Mouse (Mus musculus) liver, postnatal 0 days (tissue): Measurements from ENCODE around the gene Gtf3c5.

Source experiments
- CTCF ChIP-seq: sonication (generic); IDR thresholded peaks from 2 replicates; pipeline ENCODE4 v1.5.1; 2016; ENCODE audit warnings: antibody characterized with exemption, low read depth
- EP300 ChIP-seq: IDR thresholded peaks from 2 replicates; pipeline ENCODE4 v1.6.1; 2016; ENCODE audit warnings: antibody characterized with exemption, low read depth, mild to moderate bottlenecking

DNA sequence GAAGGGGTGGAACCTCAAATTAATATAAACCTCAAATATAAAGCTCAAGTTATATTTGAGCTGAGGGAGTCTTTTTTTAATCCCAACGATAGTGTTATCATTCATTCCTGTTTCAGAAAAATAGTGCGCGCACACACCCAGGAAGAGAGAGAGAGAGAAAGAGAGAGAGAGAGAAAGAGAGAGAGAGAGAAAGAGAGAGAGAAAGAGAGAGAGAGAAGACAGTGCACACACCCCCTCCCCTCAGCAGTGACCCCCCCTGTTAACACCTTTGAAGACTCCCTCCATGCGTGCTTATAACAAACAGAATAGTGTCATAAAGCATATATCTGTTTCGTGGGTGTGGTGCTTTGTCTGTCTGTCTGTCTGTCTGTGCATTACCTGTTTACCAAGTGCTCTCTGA is 20.0 kb upstream of the Gtf3c5 start:
- TF ChIP-seq CTCF (no peak), EP300 (no peak)
